Mouse (Mus musculus) hindbrain, postnatal 0 days (tissue): ENCODE results near the gene Gpr152. TPM values are rescaled to one million over a fixed set of nuclear protein-coding genes. Genes with fewer than 3 reads are reported as not detected.

Experiments
- ATAC-seq: fragments of 200-750 bp; cut with Nextera tagmentation; 2 replicates; pipeline ENCODE4 v1.8.0; 2017; ENCODE audit warnings: mild to moderate bottlenecking, moderate TSS enrichment, moderate library complexity
- DNase-seq: peaks from one replicate; pipeline ENCODE4 v3.0.0-alpha.2; 2015; ENCODE audit warnings: low spot score
- H3K27ac ChIP-seq: fragments of 300-500 bp; sonication (generic); 2 replicates; pipeline ENCODE4 v1.5.1; 2014; ENCODE audit warnings: mild to moderate bottlenecking
- H3K27me3 ChIP-seq: fragments of 300-500 bp; sonication (generic); 2 replicates; pipeline ENCODE4 v1.6.1; 2014; ENCODE audit warnings: low read length, mixed read lengths; ENCODE audit not compliant: insufficient read depth
- H3K36me3 ChIP-seq: fragments of 300-500 bp; sonication (generic); 2 replicates; pipeline ENCODE4 v1.6.1; 2014; ENCODE audit warnings: low read length, mixed read lengths; ENCODE audit not compliant: insufficient read depth
- H3K4me1 ChIP-seq: fragments of 300-500 bp; sonication (generic); 2 replicates; pipeline ENCODE4 v1.6.1; 2014; ENCODE audit warnings: antibody characterized with exemption, low read length, mixed read lengths; ENCODE audit not compliant: insufficient read depth
- H3K4me2 ChIP-seq: fragments of 300-500 bp; sonication (generic); 2 replicates; pipeline ENCODE4 v1.6.1; 2014; ENCODE audit warnings: low read depth, mild to moderate bottlenecking, low read length, moderate library complexity, mixed read lengths
- H3K4me3 ChIP-seq: fragments of 300-500 bp; sonication (generic); 2 replicates; pipeline ENCODE4 v1.5.1; 2014; ENCODE audit warnings: low read length
- H3K9ac ChIP-seq: fragments of 300-500 bp; sonication (generic); replicated peaks from 2 replicates; pipeline ENCODE4 v1.6.1; 2014; ENCODE audit warnings: mild to moderate bottlenecking, low read length, moderate library complexity, mixed read lengths
- H3K9me3 ChIP-seq: fragments of 300-500 bp; sonication (generic); 2 replicates; pipeline ENCODE4 v1.6.1; 2016; ENCODE audit warnings: low read length, mixed read lengths
- CTCF ChIP-seq: IDR thresholded peaks from 2 replicates; pipeline ENCODE4 v1.5.1; 2016; ENCODE audit warnings: antibody characterized with exemption, control low read depth, low read depth
- WGBS: fragments of 180-500 bp; shearing (Covaris S2); extraction: QIAGEN DNeasy Blood & Tissue Kit; methylation state at CpG from one replicate; pipeline ENCODE4 v1.1.7; 2014; 5-methylcytosine and 5-hydroxymethylcytosine counted together
- polyA plus RNA-seq: library from polyadenylated mRNA; unstranded; fragments of >200 nt; fragmentation: Nextera tagmentation; extraction: Ambion mirVana; gene quantifications from 2 replicates; pipeline ENCODE4 v1.2.1, GENCODE M21; 2015
- total RNA-seq: library from RNA; depleted of rRNA; stranded (reverse); fragments of >200 nt; gene quantifications from 2 replicates; pipeline ENCODE4 v1.2.3, GENCODE M21; 2014

Gpr152 gene
- total and polyA plus RNA-seq, 2 experiments from 2014 or later = 0.05 to 0.37 TPM

GRCm38 (mm10) chr19:4115144-4115543 is 24.4 kb upstream of the Gpr152 start:
- Histone ChIP-seq H3K36me3 (peaks cover 31% of the 10 kb centered on the region; the same call in 1 of the 2 replicates), H3K9me3 (no peaks in the 10 kb centered on the region), H3K4me3 (no peak overlapping the region), H3K27ac (no peak overlapping the region), H3K27me3 (no peaks in the 10 kb centered on the region), H3K9ac (no peak overlapping the region), H3K4me2 (no peak overlapping the region), H3K4me1 (peaks cover under 1% of the 10 kb centered on the region; the same call in 1 of the 2 replicates)
- ATAC-seq = no peak
- no peak for TF ChIP-seq CTCF
- 95% methylated on average over 10 of the region's 10 CpGs for WGBS
- no peak for DNase-seq

DNA sequence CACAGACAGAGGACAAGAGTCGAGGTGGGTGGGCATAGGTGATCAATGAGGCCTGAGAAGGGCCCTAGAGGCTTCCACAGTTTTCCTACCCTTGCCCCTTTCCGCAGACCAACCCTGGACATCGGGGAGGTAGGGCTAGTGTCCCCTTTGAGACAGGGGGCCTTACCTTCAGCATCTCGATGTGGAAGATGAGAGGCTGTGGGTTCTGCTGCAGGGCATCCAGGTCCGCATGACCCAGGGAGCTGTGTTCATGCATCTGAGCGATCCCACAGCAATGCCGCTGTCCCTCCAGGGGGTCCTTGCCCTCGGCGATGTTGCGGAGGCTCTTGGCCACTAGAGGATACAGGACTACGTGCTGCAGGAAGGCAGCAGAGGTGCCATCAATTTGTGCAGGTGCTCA is 23.8 kb upstream of the Gpr152 start:
- H3K4me2 ChIP-seq = no peak overlapping the region
- H3K4me1 ChIP-seq = peaks cover 7% of the 10 kb centered on the region
- H3K27ac ChIP-seq = no peak overlapping the region
- H3K4me3 ChIP-seq = no peak overlapping the region
- no peak for DNase-seq
- H3K36me3 ChIP-seq = peaks cover 31% of the 10 kb centered on the region; the same call in 1 of the 2 replicates
- H3K9ac ChIP-seq = no peak overlapping the region
- ATAC-seq = no peak
- H3K27me3 ChIP-seq = no peaks in the 10 kb centered on the region
- TF ChIP-seq CTCF = no peak
- H3K9me3 ChIP-seq = no peaks in the 10 kb centered on the region
- WGBS = 75% methylated on average over 11 of the region's 11 CpGs

- Histone ChIP-seq H3K4me3 (no peak overlapping the region), H3K27me3 (no peaks in the 10 kb centered on the region), H3K4me2 (no peak overlapping the region), H3K27ac (no peak overlapping the region), H3K36me3 (peaks cover 26% of the 10 kb centered on the region; the same call in 1 of the 2 replicates), H3K9me3 (no peaks in the 10 kb centered on the region), H3K9ac (no peak overlapping the region), H3K4me1 (peaks cover 8% of the 10 kb centered on the region)
- DNase-seq (no peak), ATAC-seq (no peak)
- over 99% methylated on average over 7 of the region's 7 CpGs for WGBS
- no peak for TF ChIP-seq CTCF
Observed at GRCm38 (mm10) chr19:4117006-4117405, 22.6 kb upstream of the Gpr152 start.

DNA sequence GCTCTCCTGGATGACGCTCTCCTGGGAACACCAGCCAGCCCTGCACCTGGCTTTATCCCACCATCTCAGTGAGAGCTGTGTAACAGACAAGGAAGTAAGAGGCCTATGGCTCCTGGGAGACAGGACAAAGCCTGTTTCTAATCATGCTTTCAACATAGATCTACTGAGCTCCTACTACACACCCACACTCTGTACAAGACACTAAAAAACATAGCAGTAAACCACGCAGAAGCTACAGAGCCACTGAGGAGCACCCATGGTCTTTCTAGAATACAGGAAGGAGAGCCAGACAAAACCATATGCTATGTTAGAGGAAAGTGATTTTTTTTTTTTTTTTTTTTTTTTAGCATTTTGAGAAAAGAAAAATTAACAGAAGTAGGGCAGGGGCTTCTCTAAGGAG is 21.2 kb upstream of the Gpr152 start:
- Histone ChIP-seq H3K4me1 (peaks cover 8% of the 10 kb centered on the region), H3K27me3 (no peaks in the 10 kb centered on the region), H3K36me3 (peaks cover 14% of the 10 kb centered on the region; the same call in 1 of the 2 replicates), H3K9me3 (no peaks in the 10 kb centered on the region), H3K9ac (no peak overlapping the region), H3K4me3 (no peak overlapping the region), H3K27ac (no peak overlapping the region), H3K4me2 (no peak overlapping the region)
- no peak for TF ChIP-seq CTCF
- DNase-seq (no peak), ATAC-seq (no peak)
- 97% methylated on average over 2 of the region's 2 CpGs for WGBS

DNA sequence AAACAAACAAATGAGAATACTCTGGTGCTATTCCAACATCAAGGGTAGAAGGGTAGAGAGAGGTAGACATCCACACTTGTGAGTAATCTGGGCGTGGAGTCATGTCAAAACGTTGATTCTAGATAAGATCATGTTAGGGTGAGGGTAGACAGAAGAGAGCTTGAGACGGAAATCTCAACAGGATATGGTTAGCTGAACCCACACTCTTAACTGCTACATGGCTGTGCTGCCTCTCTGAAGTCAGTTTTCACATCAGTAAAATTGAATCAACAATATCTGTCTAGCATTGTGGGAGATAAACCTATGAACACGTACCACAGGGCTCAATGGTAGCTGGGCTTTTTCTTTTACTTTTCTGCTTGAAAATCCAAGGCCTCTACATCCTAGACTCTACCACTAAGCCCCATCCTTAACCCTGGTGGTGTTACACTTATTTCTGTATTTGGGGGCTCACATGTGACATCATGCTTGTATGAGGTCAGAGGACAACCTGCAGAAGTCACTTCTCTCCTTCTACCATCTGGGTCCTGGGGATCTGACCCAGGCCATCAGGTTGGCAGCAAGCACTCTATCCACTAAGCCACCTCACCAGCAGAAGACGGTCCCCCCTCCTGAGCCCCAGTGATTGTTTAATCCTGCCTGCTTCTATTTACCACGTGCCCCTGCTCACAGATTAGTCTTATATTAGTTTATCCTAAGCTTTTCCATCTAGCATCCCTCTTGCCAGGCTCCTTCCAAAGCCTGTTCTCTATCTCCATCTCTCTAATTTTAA is 19.7 kb upstream of the Gpr152 start:
- H3K4me3 ChIP-seq = no peak overlapping the region
- no peaks in the 10 kb centered on the region for H3K27me3 ChIP-seq
- ATAC-seq (no peak), DNase-seq (no peak)
- WGBS = 92% methylated on average over 6 of the region's 6 CpGs
- H3K9me3 ChIP-seq = no peaks in the 10 kb centered on the region
- H3K4me2 ChIP-seq = peak overlapping the region; percentile 50; the same call in 1 of the 2 replicates
- no peak overlapping the region for H3K27ac ChIP-seq
- no peak overlapping the region for H3K9ac ChIP-seq
- H3K4me1 ChIP-seq = peaks cover 8% of the 10 kb centered on the region
- H3K36me3 ChIP-seq = peaks cover 10% of the 10 kb centered on the region; the same call in 1 of the 2 replicates
- no peak for TF ChIP-seq CTCF

GRCm38 (mm10) chr19:4120496-4120895 is 19.1 kb upstream of the Gpr152 start:
- TF ChIP-seq CTCF = no peak
- WGBS = 96% methylated on average over 2 of the region's 2 CpGs
- H3K36me3 ChIP-seq = peaks cover 6% of the 10 kb centered on the region; the same call in 1 of the 2 replicates
- DNase-seq (no peak), ATAC-seq (no peak)
- no peaks in the 10 kb centered on the region for H3K27me3 ChIP-seq
- peak overlapping the region; percentile 87; the same call in 1 of the 2 replicates for H3K27ac ChIP-seq
- H3K9ac ChIP-seq = no peak overlapping the region
- peaks cover 8% of the 10 kb centered on the region for H3K4me1 ChIP-seq
- peak overlapping the region; percentile 50 for H3K4me2 ChIP-seq
- H3K9me3 ChIP-seq = no peaks in the 10 kb centered on the region
- H3K4me3 ChIP-seq = peak overlapping the region; percentile 41; the same call in 1 of the 2 replicates
